Mouse (Mus musculus) cerebellum, adult (tissue): ENCODE measurements around the gene Gm3317.
"Not testable (repeated sequence)": the region's sequence is repeated elsewhere in the genome, so short reads cannot be mapped to it uniquely, and the experiment has no call there.

Source experiments
- ATAC-seq: cut with Nextera tagmentation; 2 replicates; pipeline ENCODE4 v1.9.2; 2017; ENCODE audit warnings: mild to moderate bottlenecking, moderate library complexity, mixed read lengths; ENCODE audit not compliant: insufficient number of reproducible peaks, low FRiP score, low TSS enrichment

Gm3317 gene

GRCm38 (mm10) chr14:5164235-5164634, at the start of gene Gm3317:
Gene Gm3317 (plus strand): TSS chr14:5164535.
- not testable (repeated sequence) for ATAC-seq

DNA sequence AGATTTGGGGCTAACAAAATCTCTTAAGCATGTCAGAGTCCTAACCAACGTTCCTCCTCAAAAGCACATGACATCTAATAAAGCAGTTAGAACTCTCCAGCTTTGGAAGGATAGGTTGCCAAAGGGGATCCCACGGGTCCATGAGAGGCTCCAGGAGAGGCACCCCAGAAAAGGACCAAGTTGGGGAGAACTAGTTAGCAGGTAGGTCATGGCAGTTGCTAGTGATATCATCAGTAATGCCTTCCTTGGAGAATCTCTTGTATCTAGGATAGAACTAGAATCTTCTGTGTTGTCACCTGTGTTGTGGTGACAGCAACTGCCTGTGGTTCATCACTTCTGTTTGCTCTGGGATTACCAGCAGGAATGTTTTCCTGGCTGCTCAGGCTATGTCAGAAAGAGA, 33.1 kb upstream of the Gm3317 start, which contains the start of gene Gm8279:
Gene Gm8279 (plus strand): TSS at position 301 of the 400 bp plus-strand sequence.
- ATAC-seq, result not testable (repeated sequence)

- ATAC-seq, result not testable (repeated sequence)
Observed at GRCm38 (mm10) chr14:5185493-5185892, 21.2 kb downstream of the Gm3317 start, which contains the start of gene Gm8271. Gene Gm8271 (plus strand): TSS chr14:5185793.
